Mouse (Mus musculus) midbrain, postnatal 0 days (tissue): Measurements from ENCODE around the gene Apold1. TPM values are rescaled to one million over a fixed set of nuclear protein-coding genes. Genes with fewer than 3 reads are reported as not detected.
A peak's percentile ranks its signal among the peaks of the same experiment; 100 is the strongest.

ENCODE experiments used
- ATAC-seq: fragments of 200-750 bp; cut with Nextera tagmentation; 2 replicates; pipeline ENCODE4 v1.8.0; 2017; ENCODE audit warnings: moderate number of reproducible peaks, mild to moderate bottlenecking, moderate TSS enrichment, moderate library complexity; ENCODE audit not compliant: low FRiP score
- DNase-seq: peaks from one replicate; pipeline ENCODE4 v3.0.0-alpha.2; 2015; ENCODE audit warnings: low spot score
- H3K27ac ChIP-seq: fragments of 300-500 bp; sonication (generic); 2 replicates; pipeline ENCODE4 v1.5.1; 2014; ENCODE audit warnings: low read depth, mild to moderate bottlenecking, low read length, mixed read lengths
- H3K27me3 ChIP-seq: fragments of 300-500 bp; sonication (generic); 2 replicates; pipeline ENCODE4 v1.6.1; 2014; ENCODE audit warnings: low read length, control low read depth, mixed read lengths; ENCODE audit not compliant: insufficient read depth
- H3K36me3 ChIP-seq: fragments of 300-500 bp; sonication (generic); 2 replicates; pipeline ENCODE4 v1.6.1; 2014; ENCODE audit warnings: low read length, control low read depth, mixed read lengths; ENCODE audit not compliant: insufficient read depth
- H3K4me1 ChIP-seq: fragments of 300-500 bp; sonication (generic); 2 replicates; pipeline ENCODE4 v1.6.1; 2014; ENCODE audit warnings: mild to moderate bottlenecking, control low read depth, antibody characterized with exemption, low read length, mixed read lengths; ENCODE audit not compliant: insufficient read depth
- H3K4me2 ChIP-seq: fragments of 300-500 bp; sonication (generic); 2 replicates; pipeline ENCODE4 v1.6.1; 2014; ENCODE audit warnings: low read depth, mild to moderate bottlenecking, low read length, mixed read lengths; ENCODE audit not compliant: poor library complexity, severe bottlenecking
- H3K4me3 ChIP-seq: fragments of 300-500 bp; sonication (generic); 2 replicates; pipeline ENCODE4 v1.5.1; 2014; ENCODE audit warnings: low read depth, mild to moderate bottlenecking, low read length, moderate library complexity
- H3K9ac ChIP-seq: fragments of 300-500 bp; sonication (generic); replicated peaks from 2 replicates; pipeline ENCODE4 v1.6.1; 2014; ENCODE audit warnings: mild to moderate bottlenecking, low read length, moderate library complexity, mixed read lengths; ENCODE audit not compliant: poor library complexity, severe bottlenecking
- H3K9me3 ChIP-seq: fragments of 300-500 bp; sonication (generic); 2 replicates; pipeline ENCODE4 v1.6.1; 2016; ENCODE audit warnings: low read length, control low read depth
- CTCF ChIP-seq: IDR thresholded peaks from 2 replicates; pipeline ENCODE4 v1.5.1; 2016; ENCODE audit warnings: antibody characterized with exemption, mild to moderate bottlenecking
- WGBS: fragments of 180-500 bp; shearing (Covaris S2); extraction: QIAGEN DNeasy Blood & Tissue Kit; methylation state at CpG from one replicate; pipeline ENCODE4 v1.1.7; 2014; 5-methylcytosine and 5-hydroxymethylcytosine counted together
- polyA plus RNA-seq: library from polyadenylated mRNA; unstranded; fragments of >200 nt; fragmentation: Nextera tagmentation; extraction: Ambion mirVana; gene quantifications from 2 replicates; pipeline ENCODE4 v1.2.1, GENCODE M21; 2015
- total RNA-seq: library from RNA; depleted of rRNA; stranded (reverse); fragments of >200 nt; gene quantifications from 2 replicates; pipeline ENCODE4 v1.2.3, GENCODE M21; 2014; rRNA removed

Gene Apold1
- total and polyA plus RNA-seq, 2 experiments from 2014 or later, result 5.1 to 5.8 TPM

GRCm38 (mm10) chr6:135026232-135026631 is 44.7 kb downstream of the Apold1 start:
- Histone ChIP-seq H3K4me3 (no peak overlapping the region), H3K27me3 (no peaks in the 10 kb centered on the region), H3K27ac (no peak overlapping the region), H3K4me2 (no peak overlapping the region), H3K9ac (no peak overlapping the region), H3K9me3 (no peaks in the 10 kb centered on the region), H3K4me1 (no peaks in the 10 kb centered on the region), H3K36me3 (peaks cover 28% of the 10 kb centered on the region)
- 16% methylated on average over 3 of the region's 3 CpGs for WGBS
- ATAC-seq, result peak; percentile 50; the same call in 1 of the 2 replicates
- peak; percentile 84 for TF ChIP-seq CTCF
- DNase-seq, result peak; percentile 79

- Histone ChIP-seq H3K27me3 (no peaks in the 10 kb centered on the region), H3K36me3 (peaks cover 23% of the 10 kb centered on the region), H3K4me2 (no peak overlapping the region), H3K9ac (no peak overlapping the region), H3K4me1 (no peaks in the 10 kb centered on the region), H3K4me3 (no peak overlapping the region), H3K9me3 (no peaks in the 10 kb centered on the region), H3K27ac (no peak overlapping the region)
- DNase-seq (no peak), ATAC-seq (no peak)
- TF ChIP-seq CTCF, result no peak
- 87% methylated on average over 2 of the region's 2 CpGs for WGBS
Measured at GRCm38 (mm10) chr6:135026755-135027154, 45.2 kb downstream of the Apold1 start.

- no peak overlapping the region for H3K9ac ChIP-seq
- WGBS, result 87% methylated on average over 4 of the region's 4 CpGs
- 0 out of 2 replicates have a peak, but pooled peaks cover 2% of the 10 kb centered on the region for H3K36me3 ChIP-seq
- no peak overlapping the region for H3K4me2 ChIP-seq
- TF ChIP-seq CTCF, result no peak
- no peaks in the 10 kb centered on the region for H3K27me3 ChIP-seq
- H3K4me3 ChIP-seq, result no peak overlapping the region
- ATAC-seq, result no peak
- no peaks in the 10 kb centered on the region for H3K9me3 ChIP-seq
- H3K4me1 ChIP-seq, result no peaks in the 10 kb centered on the region
- H3K27ac ChIP-seq, result no peak overlapping the region
- no peak for DNase-seq
Measured at GRCm38 (mm10) chr6:135029246-135029645, 47.7 kb downstream of the Apold1 start.

Other genes starting within 250 kb of the Apold1 start
- 3.9 and 6.6 TPM in 2 replicates for gene Dusp16, start 189.1 kb upstream of the Apold1 start, total RNA-seq
- 2.8 and 3.2 TPM in 2 replicates for gene Dusp16, start 189.1 kb upstream of the Apold1 start, polyA plus RNA-seq
- 7.0 and 10.0 TPM in 2 replicates for gene Crebl2, start 151.6 kb upstream of the Apold1 start, total RNA-seq
- gene Crebl2, start 151.6 kb upstream of the Apold1 start, polyA plus RNA-seq, result 2.6 and 3.5 TPM in 2 replicates
- 32.1 and 34.2 TPM in 2 replicates for gene Gpr19, start 83.1 kb upstream of the Apold1 start, total RNA-seq
- 38.5 and 41.6 TPM in 2 replicates for gene Gpr19, start 83.1 kb upstream of the Apold1 start, polyA plus RNA-seq
- gene Cdkn1b, start 61.3 kb upstream of the Apold1 start, total RNA-seq, result 48.5 and 58.8 TPM in 2 replicates
- 23.9 and 25.6 TPM in 2 replicates for gene Cdkn1b, start 61.3 kb upstream of the Apold1 start, polyA plus RNA-seq
- gene Ddx47, start 29.9 kb downstream of the Apold1 start, total RNA-seq, result 27.5 and 43.5 TPM in 2 replicates
- 58.1 and 58.4 TPM in 2 replicates for gene Ddx47, start 29.9 kb downstream of the Apold1 start, polyA plus RNA-seq
- gene Gprc5a, start 83.9 kb downstream of the Apold1 start, total RNA-seq, result not detected in 2 replicates
- gene Gprc5a, start 83.9 kb downstream of the Apold1 start, polyA plus RNA-seq, result 0.21 and 0.49 TPM in 2 replicates
- not detected in 2 replicates for gene Gprc5d, start 136.6 kb downstream of the Apold1 start, total RNA-seq
- gene Gprc5d, start 136.6 kb downstream of the Apold1 start, polyA plus RNA-seq, result 0.27 TPM in 1 of 2 replicates, not detected in the other
- 90.5 and 106 TPM in 2 replicates for gene Fam234b, start 216.3 kb downstream of the Apold1 start, total RNA-seq
- 114 and 119 TPM in 2 replicates for gene Fam234b, start 216.3 kb downstream of the Apold1 start, polyA plus RNA-seq
- gene Hebp1, start 216.3 kb downstream of the Apold1 start, total RNA-seq, result 8.9 and 10.6 TPM in 2 replicates
- gene Hebp1, start 216.3 kb downstream of the Apold1 start, polyA plus RNA-seq, result 8.7 and 9.2 TPM in 2 replicates